Mouse (Mus musculus) myocyte (in vitro differentiated cells): ENCODE results near the gene Gbx2. TPM values are rescaled to one million over a fixed set of nuclear protein-coding genes. Genes with fewer than 3 reads are reported as not detected.

Source experiments
- polyA plus RNA-seq: library from polyadenylated mRNA; unstranded; fragments of >200 nt; fragmentation: generic; extraction: Trizol; gene quantifications from one replicate; pipeline ENCODE4 v1.2.1, GENCODE M21; 2012; ENCODE audit warnings: missing spikeins

Gene Gbx2
- polyA plus RNA-seq, 1 experiment = not detected

Other genes starting within 250 kb of the Gbx2 start
- gene Asb18, start 83.5 kb upstream of the Gbx2 start, polyA plus RNA-seq = 0.01 TPM
- 0.02 TPM for gene Iqca, start 222.2 kb upstream of the Gbx2 start, polyA plus RNA-seq